Mouse (Mus musculus): ENCODE data around the gene Riok2.
A peak's percentile ranks its signal among the peaks of the same experiment; 100 is the strongest.
"Not testable (repeated sequence)": the region's sequence is repeated elsewhere in the genome, so short reads cannot be mapped to it uniquely, and the experiment has no call there.

The Riok2 gene

DNA sequence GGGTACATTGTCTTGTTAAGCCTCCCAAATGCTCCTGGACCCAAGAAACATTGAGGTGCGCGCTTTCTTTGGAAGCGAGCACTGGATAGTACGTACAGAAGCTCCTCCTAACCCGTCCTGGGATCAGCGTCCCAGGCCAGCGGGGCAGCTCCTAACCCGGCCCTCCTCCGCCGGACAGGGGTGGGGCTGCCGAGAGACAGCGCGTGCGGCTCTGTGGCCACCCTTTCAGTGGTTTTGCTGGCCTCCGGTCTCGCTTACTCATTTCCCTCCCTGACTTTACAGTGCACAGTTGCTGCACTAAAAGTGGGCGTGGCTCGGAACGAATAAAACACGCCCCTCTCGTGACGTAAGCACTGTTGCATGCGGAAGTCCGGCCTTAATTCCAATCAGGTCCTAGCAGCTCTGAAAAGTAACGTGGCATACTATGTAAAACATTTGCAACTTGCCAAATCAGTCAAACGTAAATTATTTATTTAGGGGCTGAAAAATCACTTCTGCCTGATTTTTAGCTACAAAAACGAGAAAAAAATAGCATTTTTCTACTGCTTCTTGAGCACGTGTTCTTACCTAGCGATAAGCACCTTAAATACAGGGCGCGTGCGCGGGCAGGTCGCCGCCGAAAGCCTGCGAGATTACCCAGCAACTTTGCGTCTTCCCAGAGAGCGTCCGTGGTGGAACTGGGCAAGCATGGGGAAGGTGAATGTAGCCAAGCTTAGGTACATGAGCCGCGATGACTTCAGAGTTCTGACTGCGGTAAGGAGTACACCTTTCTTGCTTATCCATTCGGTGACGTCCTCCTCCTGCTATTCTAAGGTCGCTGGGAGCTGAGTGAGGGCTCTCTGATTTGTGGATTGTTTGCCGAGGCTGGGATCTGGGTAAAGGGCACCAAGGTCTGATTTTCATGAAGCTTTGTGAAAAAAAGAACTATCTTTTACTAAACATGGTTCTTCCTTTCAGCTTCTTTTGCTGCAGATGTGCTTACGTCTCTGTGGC lies at the start of gene Riok2:
Gene Riok2, plus strand, starts transcription at position 392 of the 993 bp plus-strand sequence.
- peak; percentile 96 for DNase-seq (ENCODE audit: low spot score in 2 of 2)

DNA sequence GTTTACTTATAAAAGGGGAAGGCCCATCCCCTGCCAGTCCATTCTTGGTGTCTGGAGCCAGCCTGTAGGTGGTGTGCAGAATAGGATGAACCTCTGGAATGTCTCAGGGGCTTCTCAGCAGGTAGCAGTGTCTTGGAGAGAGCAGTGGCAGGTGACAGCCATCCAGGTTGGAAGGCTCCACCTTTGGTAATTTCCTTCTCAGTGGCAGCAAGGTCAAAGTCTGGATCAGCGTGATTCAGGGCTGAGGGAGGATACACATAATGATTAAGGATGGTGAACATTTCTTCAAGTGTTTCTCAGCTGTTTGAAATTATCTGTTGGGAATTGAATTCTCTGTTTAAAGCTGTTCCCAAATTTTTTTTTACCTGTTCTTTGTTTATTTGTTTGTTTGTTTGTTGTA lies 48.1 kb upstream of the Riok2 start:
- not testable (repeated sequence) for DNase-seq (ENCODE audit: low spot score in 2 of 2)

DNA sequence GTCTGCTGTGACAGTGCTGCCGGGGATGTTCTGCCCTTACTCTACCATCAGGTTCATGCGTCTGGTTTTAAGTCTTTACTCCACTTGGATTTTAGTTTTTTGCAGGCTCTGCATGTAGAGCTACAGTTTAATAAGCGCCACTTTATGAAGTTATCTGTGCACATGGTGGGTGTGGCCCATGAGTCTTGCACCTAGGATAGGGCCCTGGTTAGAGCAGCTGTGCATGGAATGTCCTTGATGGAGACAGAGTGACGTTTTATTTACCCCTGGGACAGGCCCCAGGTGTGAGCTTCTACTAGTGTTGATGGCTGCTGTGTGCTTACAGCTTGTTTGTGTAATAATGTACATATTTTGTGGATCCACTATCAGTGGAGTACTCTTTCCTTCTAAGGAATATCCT lies 47.5 kb upstream of the Riok2 start:
- DNase-seq (ENCODE audit: low spot score in 2 of 2), result no peak

DNA sequence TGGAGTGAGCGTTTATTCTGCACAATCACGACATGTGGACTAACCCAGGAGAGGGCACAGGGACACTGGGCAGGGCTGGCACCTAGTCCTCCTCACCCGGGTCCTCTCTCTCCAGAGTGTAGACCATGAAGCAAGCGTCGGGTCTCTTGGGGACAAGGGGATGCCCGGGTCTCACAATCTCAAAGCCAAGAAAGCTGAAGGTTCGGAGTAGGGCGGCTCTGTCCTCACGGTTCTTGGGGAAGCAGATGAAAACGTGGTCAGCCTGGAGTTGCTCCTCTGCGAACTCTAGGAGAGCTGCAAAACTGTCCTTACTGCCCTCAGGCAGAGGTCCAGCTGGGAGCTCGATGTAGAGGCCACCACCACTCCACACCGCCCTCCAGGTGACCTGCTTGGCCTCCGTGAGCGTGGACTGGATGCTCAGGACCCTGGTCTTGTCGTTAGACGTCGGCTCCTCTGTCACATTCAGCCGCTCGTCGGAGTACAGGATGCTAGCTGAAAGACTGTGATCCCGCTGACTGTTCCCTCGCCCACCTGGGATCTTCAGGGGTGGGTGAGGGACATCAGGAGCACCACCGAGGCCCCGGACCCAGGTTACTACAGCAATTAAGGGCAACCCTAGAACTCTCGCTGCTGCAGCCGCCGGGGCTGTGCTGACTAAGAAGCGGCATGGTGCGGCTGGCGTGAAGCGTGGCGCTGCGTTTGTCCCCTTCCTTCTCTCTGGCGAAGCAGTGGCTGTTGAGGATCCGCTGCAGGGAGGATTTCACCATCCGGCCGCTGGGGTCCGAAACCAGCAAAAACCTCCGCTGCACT lies 28.5 kb upstream of the Riok2 start:
- not testable (repeated sequence) for DNase-seq (ENCODE audit: low spot score in 2 of 2)

DNA sequence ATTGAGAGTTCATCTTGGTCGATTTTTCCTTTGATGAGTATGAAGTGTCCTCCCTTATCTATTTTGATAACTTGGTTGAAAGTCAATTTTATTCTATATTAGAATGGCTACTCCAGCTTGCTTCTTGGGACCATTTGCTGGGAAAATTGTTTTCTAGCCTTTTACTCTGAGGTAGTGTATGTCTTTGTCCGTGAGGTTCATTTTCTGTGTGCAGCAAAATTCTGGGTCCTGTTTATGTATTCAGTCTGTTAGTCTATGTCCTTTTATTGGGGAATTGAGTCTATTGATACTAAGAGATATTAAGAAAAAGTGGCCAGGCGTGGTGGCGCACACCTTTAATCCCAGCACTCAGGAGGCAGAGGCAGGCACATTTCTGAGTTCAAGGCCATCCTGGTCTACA lies 27.8 kb upstream of the Riok2 start:
- DNase-seq (ENCODE audit: low spot score in 2 of 2), result not testable (repeated sequence)

DNA sequence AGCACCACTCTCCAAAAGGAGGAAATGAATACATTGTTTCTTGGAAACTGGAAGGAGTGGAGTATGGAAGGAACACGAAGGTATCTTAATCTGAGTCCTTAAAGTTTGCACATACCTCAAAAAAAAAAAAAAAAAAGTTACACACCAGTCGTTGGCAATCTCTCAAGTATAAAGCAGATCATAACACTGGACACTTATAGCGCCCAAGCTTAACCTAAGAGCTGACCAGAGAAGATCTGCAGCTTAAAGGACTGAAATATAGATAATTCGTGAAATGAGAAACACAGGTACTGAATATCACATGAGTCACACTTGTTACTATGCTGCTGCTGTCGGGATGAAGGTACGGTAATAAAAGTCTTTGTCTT lies 575 bp upstream of the Riok2 start:
- no peak for DNase-seq (ENCODE audit: low spot score in 2 of 2)

DNA sequence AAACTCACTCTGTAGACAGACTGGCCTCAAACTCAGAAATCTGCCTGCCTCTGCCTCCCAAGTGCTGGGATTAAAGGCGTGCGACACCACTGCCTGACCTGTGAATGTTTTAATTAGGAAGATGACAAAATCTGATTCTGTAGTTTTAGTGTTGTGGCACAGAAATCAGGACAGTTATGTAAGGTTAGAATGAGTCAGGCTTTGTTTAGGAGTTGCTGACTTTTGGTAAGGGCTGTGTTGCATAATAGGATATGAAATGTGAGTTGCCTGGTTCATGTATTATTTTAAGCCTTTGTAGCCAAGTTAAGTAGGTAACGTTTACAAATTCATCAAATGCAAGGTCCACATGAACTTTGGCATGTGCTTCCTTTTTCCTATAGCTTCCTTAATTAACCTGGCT lies 1.5 kb downstream of the Riok2 start:
- DNase-seq (ENCODE audit: low spot score in 2 of 2), result no peak

DNA sequence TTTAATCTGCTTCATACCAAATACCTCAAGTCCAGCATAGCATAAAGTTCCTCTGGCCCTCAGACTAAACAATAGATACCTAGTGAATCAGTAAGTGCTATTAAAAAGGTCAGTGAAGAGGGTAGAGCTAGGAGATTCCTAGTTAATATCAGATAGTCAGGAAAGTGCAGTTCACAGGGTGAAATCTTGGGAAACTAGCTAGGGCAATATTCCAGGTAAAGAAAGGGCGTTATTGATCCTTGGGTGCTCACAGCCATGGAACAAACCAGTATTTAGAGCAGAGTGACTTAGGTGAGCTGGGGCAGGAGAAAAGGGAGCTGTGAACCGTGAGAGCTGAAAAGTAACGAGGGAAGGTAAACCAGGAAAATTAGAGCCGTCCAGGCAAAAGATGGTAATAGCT lies 9.6 kb downstream of the Riok2 start:
- DNase-seq (ENCODE audit: low spot score in 2 of 2), result no peak

DNA sequence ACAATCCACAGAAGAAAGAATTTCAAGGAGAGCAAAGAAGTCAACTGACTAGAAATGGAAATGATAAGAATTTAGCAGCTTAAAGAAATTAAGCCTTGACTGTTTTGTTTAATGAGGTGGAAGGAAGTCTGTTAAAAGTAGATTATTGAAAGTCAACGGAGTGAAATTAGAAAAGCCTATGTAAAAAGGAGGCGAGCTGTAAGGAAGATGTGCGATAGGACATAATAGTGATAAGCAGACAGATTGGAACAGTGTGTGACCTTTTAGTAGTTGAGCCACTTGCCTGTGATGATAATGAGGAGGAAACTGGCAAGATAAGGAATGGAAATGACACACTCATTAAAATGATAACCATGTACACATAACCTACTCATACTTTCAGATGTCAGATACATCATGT lies 10.4 kb downstream of the Riok2 start:
- DNase-seq (ENCODE audit: low spot score in 2 of 2), result no peak

DNA sequence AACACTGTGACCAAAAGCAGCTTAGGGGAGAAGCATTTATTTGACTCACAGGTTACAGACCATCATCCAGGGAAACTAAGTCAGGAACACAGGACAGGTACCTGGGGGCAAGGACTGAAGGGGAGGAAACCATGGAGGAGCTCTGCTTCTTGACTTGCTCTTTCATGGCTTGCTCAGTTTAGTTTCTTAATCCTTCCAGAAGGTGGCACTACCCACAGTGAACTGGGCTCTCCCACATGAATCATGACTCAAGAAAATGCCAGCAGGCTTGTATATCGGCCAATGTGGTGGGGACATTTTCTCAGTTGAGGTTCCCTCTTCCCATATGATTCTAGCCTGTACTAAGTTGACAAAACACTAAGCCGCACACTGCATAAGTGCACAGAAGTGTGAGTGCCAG lies 12.0 kb downstream of the Riok2 start:
- DNase-seq (ENCODE audit: low spot score in 2 of 2), result no peak

DNA sequence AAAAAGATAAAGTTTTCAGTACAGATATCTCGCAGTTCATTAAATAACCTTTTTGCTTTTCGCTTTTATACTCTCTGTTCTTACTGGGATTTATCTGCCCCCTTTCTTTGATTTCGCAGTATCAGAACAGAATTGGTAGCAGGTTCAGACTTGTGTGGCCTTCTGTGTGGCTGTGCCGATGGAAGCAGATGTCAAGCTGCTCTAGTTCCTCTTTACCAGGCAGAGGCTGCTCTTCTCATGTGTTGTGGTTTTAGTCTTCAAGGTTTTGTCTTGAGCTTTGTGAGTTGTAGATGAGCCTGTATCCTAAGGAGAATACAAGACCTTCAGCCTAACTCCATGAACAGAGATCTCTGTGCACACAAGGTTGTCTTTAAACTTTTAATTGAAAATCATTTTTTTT lies 17.7 kb downstream of the Riok2 start:
- no peak for DNase-seq (ENCODE audit: low spot score in 2 of 2)

DNA sequence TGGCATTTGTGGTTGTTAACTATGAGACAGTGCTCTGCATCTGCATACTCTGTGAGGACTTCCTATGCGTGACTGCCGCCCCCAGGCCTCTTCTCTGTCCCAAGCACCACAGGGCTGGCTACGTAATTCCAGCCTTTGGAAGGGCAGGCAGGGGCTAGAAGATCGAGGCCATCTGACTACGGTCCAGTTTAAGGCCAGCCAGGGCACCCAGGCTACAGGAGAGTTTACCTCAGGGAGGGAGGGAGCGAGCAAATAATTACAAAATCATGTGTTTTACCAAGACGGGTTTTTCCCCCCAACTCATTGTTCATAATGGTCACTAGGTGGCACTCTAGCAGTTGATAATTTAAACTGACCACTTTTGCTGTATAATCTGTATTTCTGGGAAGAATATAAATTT lies 18.8 kb downstream of the Riok2 start:
- no peak for DNase-seq (ENCODE audit: low spot score in 2 of 2)

DNA sequence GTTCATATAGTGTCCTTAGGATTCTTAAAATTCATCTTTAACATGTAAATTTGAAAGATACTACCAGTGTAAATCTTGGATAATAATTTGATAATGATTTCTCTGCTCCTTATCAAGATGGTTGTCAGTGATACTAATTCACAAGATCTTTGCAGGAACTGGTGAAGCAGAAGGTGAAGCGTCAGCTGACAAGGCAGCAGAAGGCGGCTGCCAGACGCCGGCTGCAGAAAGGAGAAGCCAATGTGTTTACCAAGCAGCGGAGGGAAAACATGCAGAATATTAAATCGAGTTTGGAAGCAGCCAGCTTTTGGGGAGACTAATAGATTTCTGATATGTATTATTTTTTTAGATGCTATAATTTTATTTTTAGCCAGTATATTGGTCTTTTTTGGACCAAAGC lies 19.2 kb downstream of the Riok2 start:
- DNase-seq (ENCODE audit: low spot score in 2 of 2), result peak; percentile 39 to 43

DNA sequence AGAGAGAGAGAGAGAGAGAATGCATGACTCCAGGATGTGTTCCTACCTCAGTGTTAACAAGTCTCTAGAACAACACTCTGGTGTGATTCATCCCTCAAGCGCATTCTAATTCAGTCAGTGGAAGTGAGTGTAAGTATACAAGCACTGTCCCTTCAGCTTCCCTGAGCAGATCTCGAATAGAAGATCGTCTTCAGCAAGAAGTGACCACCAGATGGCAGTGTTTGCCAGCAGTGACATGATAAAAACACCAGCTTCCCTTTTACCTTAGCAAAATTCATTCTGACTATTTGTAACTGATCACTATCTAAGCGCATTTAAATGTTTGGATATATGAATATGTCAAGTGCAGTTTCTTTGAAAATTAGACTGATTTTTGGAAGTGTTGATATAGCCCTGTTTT lies 20.2 kb downstream of the Riok2 start:
- peak; percentile 86 to 92 for DNase-seq (ENCODE audit: low spot score in 2 of 2)

DNA sequence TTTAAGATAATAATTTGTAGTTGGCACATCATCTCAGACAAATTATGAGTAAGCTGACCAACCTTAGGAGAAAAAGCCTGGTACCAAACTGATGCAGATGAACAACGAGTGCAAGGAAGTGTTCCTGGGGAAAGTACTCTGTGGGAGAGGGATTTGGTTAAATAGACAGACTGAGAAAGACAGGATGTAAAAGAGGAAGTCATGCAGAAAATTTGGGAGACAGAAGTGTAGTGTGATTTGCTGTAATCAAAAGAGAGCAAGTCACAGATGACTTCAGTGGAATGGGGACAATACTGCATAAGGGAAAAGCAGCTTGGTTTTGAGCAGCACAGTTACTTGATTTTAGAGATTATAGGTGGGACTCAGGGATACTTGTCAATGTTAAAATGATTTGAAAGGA lies 22.8 kb downstream of the Riok2 start:
- no peak for DNase-seq (ENCODE audit: low spot score in 2 of 2)

DNA sequence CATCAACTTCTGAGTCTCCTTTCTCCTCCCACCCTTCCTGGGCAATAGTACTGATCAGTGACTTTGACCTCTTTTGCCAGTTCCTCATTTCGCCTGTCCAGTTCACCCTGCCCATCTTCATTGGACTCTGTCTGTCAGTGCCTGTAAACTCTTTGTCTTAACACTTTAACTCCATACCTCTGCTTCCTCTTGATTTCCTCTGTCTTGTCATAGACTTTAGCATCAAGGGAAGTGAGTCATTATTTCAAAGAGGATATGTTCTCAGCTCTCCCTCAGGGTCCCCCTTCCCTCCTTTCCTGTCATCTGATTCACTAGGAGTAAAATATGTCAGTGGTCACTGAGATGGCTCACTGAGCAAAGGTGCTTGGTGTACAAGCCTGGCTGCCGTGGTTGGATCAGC lies 24.6 kb downstream of the Riok2 start:
- no peak for DNase-seq (ENCODE audit: low spot score in 2 of 2)

DNA sequence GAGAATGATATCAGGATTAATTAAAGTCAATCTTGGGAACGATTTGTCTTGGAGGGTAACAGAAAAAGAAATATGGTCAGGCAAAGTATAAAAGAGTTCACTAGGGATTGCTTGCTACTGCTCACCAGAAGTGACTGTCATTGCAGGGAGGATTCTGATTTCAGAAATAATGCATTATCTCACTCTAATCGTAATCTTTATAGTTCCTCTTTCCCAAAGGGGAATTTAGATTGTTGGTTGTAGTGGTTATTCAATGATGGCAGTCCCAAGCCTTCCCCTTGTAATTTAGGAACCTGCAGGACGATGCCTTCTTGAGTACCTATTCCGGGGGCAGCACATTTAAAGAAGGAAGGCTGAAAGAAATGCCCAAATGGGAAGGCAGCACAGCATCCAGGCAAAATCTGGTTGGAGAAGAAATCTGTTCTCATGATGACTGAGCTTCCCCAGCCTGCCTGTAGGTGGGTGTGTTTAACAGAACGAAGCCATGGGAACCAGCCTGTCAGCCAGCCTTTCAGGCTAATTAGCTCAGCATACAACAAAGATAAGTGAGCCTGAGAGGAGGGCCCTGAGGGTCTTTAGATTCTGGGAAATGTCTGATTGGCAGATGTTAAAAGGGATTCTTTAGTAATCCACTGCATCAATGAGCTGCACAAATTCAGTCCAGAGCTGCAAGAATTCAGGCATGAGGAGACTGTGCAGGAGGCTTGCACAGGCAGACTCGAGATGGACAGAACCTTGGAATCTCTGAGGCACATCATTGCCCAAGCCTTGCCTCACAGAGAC lies 28.3 kb downstream of the Riok2 start, which contains the start of gene Lix1:
Gene Lix1, plus strand, starts transcription at position 451 of the 783 bp plus-strand sequence.
- peak; percentile 87 to 93 for DNase-seq (ENCODE audit: low spot score in 2 of 2)

DNA sequence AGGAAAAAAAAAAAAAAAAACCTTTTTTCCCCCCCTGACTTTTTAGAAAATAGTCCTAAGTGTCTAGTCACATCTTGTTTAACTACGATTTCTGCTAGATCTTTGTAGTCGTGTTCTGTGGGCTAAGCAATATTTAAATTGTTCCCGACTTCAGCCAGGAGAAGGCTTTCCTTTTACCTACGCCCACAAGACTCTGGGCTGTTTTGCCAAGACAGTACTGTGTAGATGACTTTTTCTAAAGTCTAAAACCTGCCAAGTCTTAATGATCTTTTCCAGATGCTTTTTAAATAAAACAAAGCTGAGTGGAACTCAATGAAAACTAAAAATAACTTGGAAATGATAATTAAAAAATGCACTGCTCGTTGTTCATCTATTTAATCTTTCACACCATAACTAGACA lies 28.9 kb downstream of the Riok2 start:
- DNase-seq (ENCODE audit: low spot score in 2 of 2), result no peak

DNA sequence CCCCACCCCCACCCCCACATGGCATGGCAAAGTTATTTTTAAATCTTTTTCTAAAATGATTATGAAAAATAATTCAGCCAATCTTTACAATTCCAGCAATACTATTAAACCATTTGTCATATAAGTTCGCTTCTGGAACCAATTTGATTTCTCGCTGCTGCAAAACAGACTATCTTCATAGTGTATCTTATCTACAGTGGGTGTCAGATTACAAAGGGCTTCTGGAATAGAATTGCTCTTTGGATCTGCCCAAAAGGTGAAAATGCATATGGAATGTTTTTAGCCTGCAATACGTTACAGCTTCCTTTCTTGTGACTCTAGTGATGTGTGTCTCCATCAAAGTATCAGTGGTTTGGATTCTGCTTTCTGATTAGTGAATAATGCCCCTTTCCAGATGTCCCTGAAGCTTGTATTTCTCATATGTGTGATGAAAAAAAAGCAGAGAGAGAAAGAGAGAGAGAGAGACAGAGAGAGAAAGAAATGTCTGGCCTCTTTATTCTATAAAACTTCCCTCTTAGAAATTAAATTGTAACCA lies 29.5 kb downstream of the Riok2 start:
- no peak for DNase-seq (ENCODE audit: low spot score in 2 of 2)

DNA sequence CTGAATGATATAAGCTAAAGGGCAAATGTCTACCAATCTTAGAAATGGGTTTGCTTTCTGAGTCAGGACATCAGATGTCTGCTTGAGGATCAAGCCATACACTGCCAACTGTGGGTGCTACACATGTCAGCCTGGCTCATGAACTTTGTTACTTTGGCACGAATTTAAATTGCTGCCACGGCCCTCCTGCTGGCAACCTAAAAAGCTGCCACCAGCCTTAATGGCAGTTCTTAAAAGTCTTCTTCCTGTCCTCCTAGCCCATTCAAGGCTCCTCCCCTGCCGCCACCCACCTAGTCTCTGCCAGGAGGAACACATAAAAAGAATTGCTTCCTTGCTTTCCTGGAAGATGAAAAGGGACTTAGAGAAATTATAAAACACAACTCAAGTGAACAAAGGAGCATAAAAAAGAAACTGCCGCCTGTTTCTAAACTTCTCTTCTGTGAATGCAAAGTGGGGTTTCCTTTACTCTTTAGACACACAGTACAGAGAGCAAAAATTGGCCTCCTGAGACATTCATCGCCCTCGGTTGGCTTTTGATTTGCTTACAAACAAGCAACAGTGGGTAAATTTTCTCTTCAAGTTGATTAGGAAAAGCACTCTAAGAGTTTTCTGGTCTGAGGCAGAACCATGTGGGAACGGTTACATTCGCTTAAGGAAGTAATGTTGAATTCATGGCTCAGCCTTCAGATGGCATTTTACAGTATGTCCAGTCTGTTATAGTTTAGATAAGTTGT lies 30.9 kb downstream of the Riok2 start:
- peak; percentile 46 to 61 for DNase-seq (ENCODE audit: low spot score in 2 of 2)

DNA sequence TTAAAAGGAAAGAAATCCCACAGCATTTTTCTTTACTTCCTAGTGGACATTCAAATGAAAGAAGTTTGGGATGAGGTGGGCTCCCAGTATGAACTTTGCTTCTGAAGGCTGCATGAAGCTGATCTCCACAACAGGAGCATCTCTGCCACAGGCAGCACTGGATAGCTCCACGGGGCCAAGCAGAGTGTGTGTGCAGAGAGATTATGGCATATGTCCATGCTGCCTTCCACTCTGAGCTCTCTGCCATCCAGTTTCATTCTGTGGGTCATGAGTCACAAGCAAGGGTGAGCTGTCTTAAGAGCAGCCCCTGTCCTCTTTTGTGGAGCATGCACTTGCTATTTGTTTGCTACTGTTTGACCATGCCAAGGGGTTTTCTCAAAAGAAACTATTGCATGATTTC lies 31.5 kb downstream of the Riok2 start:
- no peak for DNase-seq (ENCODE audit: low spot score in 2 of 2)

Measured in right cerebral cortex, postnatal 10 days (tissue).